Mouse (Mus musculus): ENCODE data around the gene Taf15.

GRCm38 (mm10) chr11:83432533-83432932, 40.4 kb upstream of the Taf15 start:
- TF ChIP-seq EP300 (optimal IDR thresholded peaks at IDR 0.05), result no peak
- no peak for TF ChIP-seq CTCF (IDR thresholded peaks at IDR 0.05; ENCODE audit: low read depth)
